Mouse (Mus musculus): ENCODE data around the gene Pnmal1.

DNA sequence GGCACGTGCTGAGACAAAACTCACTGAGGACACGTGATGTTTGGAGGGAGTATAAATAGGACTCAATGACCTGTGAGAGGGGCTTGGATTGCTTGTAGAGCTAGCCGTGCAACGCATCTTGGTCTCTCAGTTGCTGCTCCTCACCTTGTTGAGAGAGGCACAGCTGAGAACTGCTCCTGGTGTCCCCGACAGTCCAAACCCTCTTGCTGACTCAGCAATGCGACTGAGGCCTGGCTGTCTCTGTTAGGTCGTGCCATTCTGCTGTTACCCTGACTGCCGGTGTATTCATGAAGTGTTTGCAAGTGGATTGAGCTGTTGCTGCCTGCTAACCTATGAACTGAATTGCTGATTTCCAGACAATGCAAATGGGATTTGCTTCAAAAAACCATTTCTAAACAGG lies 16.8 kb downstream of the Pnmal1 start:
- TF ChIP-seq POLR2A (IDR thresholded peaks at IDR 0.05; ENCODE audit: low read depth, low read length) (no peak), CTCF (IDR thresholded peaks at IDR 0.05; ENCODE audit: extremely low read depth, insufficient read length, insufficient replicate concordance, low read depth, low read length) (no peak)

Measured in small intestine, adult 2 months (tissue).